Comparison of ENCODE assay signal across 26 mouse cellular contexts in genomic region chr2:127646875-127647274, GRCm38 (mm10). TPM values are rescaled to one million over a fixed set of nuclear protein-coding genes. Genes with fewer than 3 reads are reported as not detected.
DNase-seq lines count a peak whose midpoint lies in the region; ATAC-seq and TF ChIP-seq lines count a peak whose summit lies in the region.
"Had no signal": no experiment of that assay in that cellular context is flagged by ENCODE, and none has a peak within 500 bp of the region (broad histone marks: within the 10 kb centered on the region; RNA-seq: fewer than 3 reads in every experiment).

No protein-coding gene starts in this region.

- peak; percentile 76 for ATAC-seq in heart, embryonic 16.5 days (replicated peaks; ENCODE audit: extremely low read depth, insufficient read depth, low FRiP score)
- ATAC-seq in lung, embryonic 14.5 days (ENCODE audit: insufficient read depth) = no peak
- ATAC-seq in neural tube, embryonic 15.5 days (ENCODE audit: low FRiP score) = no peak
- ATAC-seq: forebrain, postnatal 0 days; intestine, postnatal 0 days; midbrain, embryonic 15.5 days had no signal

- H3K4me2 ChIP-seq in heart, embryonic 16.5 days (ENCODE audit: low read depth, low read length) = no peak overlapping the region
- H3K4me2 ChIP-seq in lung, embryonic 14.5 days = no peak overlapping the region
- no peak overlapping the region for H3K4me2 ChIP-seq in neural tube, embryonic 15.5 days
- H3K4me2 ChIP-seq: embryonic facial prominence, embryonic 15.5 days; forebrain, embryonic 12.5 days; heart, embryonic 15.5 days; hindbrain, embryonic 14.5 days; limb, embryonic 12.5 days; midbrain, embryonic 15.5 days had no signal

- 36% methylated on average over 5 of the region's 5 CpGs for WGBS in heart, embryonic 16.5 days
- 43% methylated on average over 5 of the region's 5 CpGs for WGBS in lung, embryonic 14.5 days
- 72% methylated on average over 5 of the region's 5 CpGs for WGBS in neural tube, embryonic 15.5 days

- no peak overlapping the region for H3K4me3 ChIP-seq in heart, embryonic 16.5 days (ENCODE audit: low read length)
- no peak overlapping the region for H3K4me3 ChIP-seq in lung, embryonic 14.5 days (ENCODE audit: low read depth, low read length)
- H3K4me3 ChIP-seq in neural tube, embryonic 15.5 days (replicated peaks) = no peak overlapping the region
- H3K4me3 ChIP-seq: embryonic facial prominence, embryonic 10.5 days; embryonic facial prominence, embryonic 15.5 days; forebrain, embryonic 12.5 days; heart, embryonic 15.5 days; limb, embryonic 12.5 days; midbrain, embryonic 10.5 days; midbrain, embryonic 15.5 days had no signal

- no peaks in the 10 kb centered on the region for H3K9me3 ChIP-seq in heart, embryonic 16.5 days (replicated peaks; ENCODE audit: control insufficient read depth, low read length)
- H3K9me3 ChIP-seq in lung, embryonic 14.5 days (ENCODE audit: low read depth, low read length) = no peaks in the 10 kb centered on the region
- H3K9me3 ChIP-seq in neural tube, embryonic 15.5 days (replicated peaks) = no peaks in the 10 kb centered on the region
- H3K9me3 ChIP-seq: embryonic facial prominence, embryonic 10.5 days; embryonic facial prominence, embryonic 15.5 days; forebrain, embryonic 12.5 days; G1E; heart, embryonic 15.5 days; limb, embryonic 12.5 days; midbrain, embryonic 10.5 days; midbrain, embryonic 15.5 days had no signal

- H3K9ac ChIP-seq in heart, embryonic 16.5 days (ENCODE audit: low read length) = no peak overlapping the region
- H3K9ac ChIP-seq in lung, embryonic 14.5 days = no peak overlapping the region
- no peak overlapping the region for H3K9ac ChIP-seq in neural tube, embryonic 15.5 days (replicated peaks)
- H3K9ac ChIP-seq: embryonic facial prominence, embryonic 15.5 days; forebrain, embryonic 12.5 days; forebrain, postnatal 0 days; heart, embryonic 15.5 days; hindbrain, embryonic 14.5 days; limb, embryonic 12.5 days; liver, embryonic 14.5 days; midbrain, embryonic 15.5 days had no signal

- intact Hi-C loops in left cerebral cortex, postnatal 4 days (cut with DNase I) = no loop called here
- intact Hi-C loops in left cerebral cortex, postnatal 10 days (cut with DNase I) = no loop called here

- peaks cover 7% of the 10 kb centered on the region for H3K4me1 ChIP-seq in heart, embryonic 16.5 days (ENCODE audit: control insufficient read depth, insufficient read depth, low read length)
- H3K4me1 ChIP-seq in lung, embryonic 14.5 days (ENCODE audit: insufficient read depth) = no peaks in the 10 kb centered on the region
- no peaks in the 10 kb centered on the region for H3K4me1 ChIP-seq in neural tube, embryonic 15.5 days
- H3K4me1 ChIP-seq: forebrain, embryonic 12.5 days; midbrain, embryonic 10.5 days; midbrain, embryonic 15.5 days had no signal

- no peak overlapping the region for H3K27ac ChIP-seq in heart, embryonic 16.5 days (ENCODE audit: low read length)
- H3K27ac ChIP-seq in lung, embryonic 14.5 days (ENCODE audit: low read depth) = no peak overlapping the region
- no peak overlapping the region for H3K27ac ChIP-seq in neural tube, embryonic 15.5 days (replicated peaks)
- H3K27ac ChIP-seq: embryonic facial prominence, embryonic 10.5 days; embryonic facial prominence, embryonic 15.5 days; forebrain, embryonic 12.5 days; heart, embryonic 15.5 days; hindbrain, embryonic 14.5 days; limb, embryonic 12.5 days; liver, embryonic 14.5 days; midbrain, embryonic 10.5 days; midbrain, embryonic 15.5 days had no signal

- no peak for DNase-seq in heart, adult 8-10 months (ENCODE audit: low spot score)
- DNase-seq in left cerebral cortex, postnatal 4 days = peak; percentile 22
- no peak for DNase-seq in left cerebral cortex, postnatal 10 days (ENCODE audit: extremely low spot score in 1 of 2, low spot score in 2 of 2)
- DNase-seq in lung, embryonic 14.5 days = peak; percentile 18
- no peak for DNase-seq in lung, postnatal 14 days
- DNase-seq in lung, postnatal 36 days = peak; percentile 36
- DNase-seq: adrenal gland, postnatal 10 days; cerebellum, adult 8-10 months; forebrain, postnatal 0 days; kidney, postnatal 4 days; right cerebral cortex, postnatal 25 days had no signal

- TF ChIP-seq CTCF in lung, embryonic 14.5 days (IDR thresholded peaks at IDR 0.05; ENCODE audit: low read depth) = no peak

- no peaks in the 10 kb centered on the region for H3K36me3 ChIP-seq in heart, embryonic 16.5 days (ENCODE audit: control insufficient read depth, insufficient read depth)
- H3K36me3 ChIP-seq in lung, embryonic 14.5 days (ENCODE audit: insufficient read depth) = no peaks in the 10 kb centered on the region
- no peaks in the 10 kb centered on the region for H3K36me3 ChIP-seq in neural tube, embryonic 15.5 days
- H3K36me3 ChIP-seq: embryonic facial prominence, embryonic 10.5 days; embryonic facial prominence, embryonic 15.5 days; forebrain, embryonic 12.5 days; G1E; heart, embryonic 15.5 days; limb, embryonic 12.5 days; midbrain, embryonic 10.5 days; midbrain, embryonic 15.5 days had no signal

- H3K27me3 ChIP-seq in heart, embryonic 16.5 days (ENCODE audit: control insufficient read depth, insufficient read depth, low read length) = peaks cover 7% of the 10 kb centered on the region
- no peaks in the 10 kb centered on the region for H3K27me3 ChIP-seq in lung, embryonic 14.5 days (ENCODE audit: insufficient read depth, low read length)
- peaks cover 3% of the 10 kb centered on the region; the same call in 1 of the 2 replicates for H3K27me3 ChIP-seq in neural tube, embryonic 15.5 days (replicated peaks)
- H3K27me3 ChIP-seq: midbrain, embryonic 15.5 days had no signal

RNA-seq across cellular contexts. Expression of gene Mal, which starts 9.6 kb away (rescaled TPM):
- polyA plus RNA-seq in heart, embryonic 16.5 days (2015; fragmentation: Nextera tagmentation; extraction: Ambion mirVana) = 4.1 and 4.8 TPM in 2 replicates
- 10 to 100 TPM; 12.9 to 25.1 (median 18.7) TPM for total RNA-seq in heart, adult 8-10 months (2022)
- 1 to 10 TPM; 1.3 to 1.5 TPM for total RNA-seq in left cerebral cortex, postnatal 4 days (2021)
- 1 to 10 TPM; 3.9 to 7.9 TPM for total RNA-seq in left cerebral cortex, postnatal 10 days (2021)
- polyA plus RNA-seq in lung, embryonic 14.5 days (2014; fragmentation: Nextera tagmentation; extraction: Ambion mirVana) = 3.3 and 4.8 TPM in 2 replicates
- polyA plus RNA-seq in neural tube, embryonic 15.5 days (2015; fragmentation: Nextera tagmentation; extraction: Ambion mirVana) = 7.0 and 8.0 TPM in 2 replicates
- total RNA-seq: G1E; hematopoietic stem cell, adult 5-6 weeks; megakaryocyte progenitor cell, adult 5-6 weeks had no signal
- polyA plus RNA-seq: G1E had no signal

RNA-seq across cellular contexts. Expression of gene Mrps5, which starts 59.9 kb away (rescaled TPM):
- 133 and 143 TPM in 2 replicates for polyA plus RNA-seq in heart, embryonic 16.5 days (2015; fragmentation: Nextera tagmentation; extraction: Ambion mirVana)
- 10 to 100 TPM; 82.2 to 90.5 (median 86.5) TPM for total RNA-seq in heart, adult 8-10 months (2022)
- 100 to 1,000 TPM; 106 TPM for total RNA-seq in left cerebral cortex, postnatal 4 days (2021)
- total RNA-seq in left cerebral cortex, postnatal 10 days (2021) = 10 to 100 TPM; 90.7 to 100.0 TPM
- 127 and 133 TPM in 2 replicates for polyA plus RNA-seq in lung, embryonic 14.5 days (2014; fragmentation: Nextera tagmentation; extraction: Ambion mirVana)
- 141 and 147 TPM in 2 replicates for polyA plus RNA-seq in neural tube, embryonic 15.5 days (2015; fragmentation: Nextera tagmentation; extraction: Ambion mirVana)

RNA-seq across cellular contexts. Expression of gene Zfp661, which starts 60.0 kb away (rescaled TPM):
- 2.1 and 2.5 TPM in 2 replicates for polyA plus RNA-seq in heart, embryonic 16.5 days (2015; fragmentation: Nextera tagmentation; extraction: Ambion mirVana)
- 1 to 10 TPM; 1.1 to 1.9 (median 1.6) TPM for total RNA-seq in heart, adult 8-10 months (2022)
- 1 to 10 TPM; 9.2 to 9.5 TPM for total RNA-seq in left cerebral cortex, postnatal 4 days (2021)
- total RNA-seq in left cerebral cortex, postnatal 10 days (2021) = 1 to 10 TPM; 8.0 to 9.3 TPM
- polyA plus RNA-seq in lung, embryonic 14.5 days (2014; fragmentation: Nextera tagmentation; extraction: Ambion mirVana) = 4.4 and 4.9 TPM in 2 replicates
- polyA plus RNA-seq in neural tube, embryonic 15.5 days (2015; fragmentation: Nextera tagmentation; extraction: Ambion mirVana) = 6.3 and 6.5 TPM in 2 replicates

Comparison
In these comparisons a context has a peak if more than half of its experiments do, and no peak if none do; other contexts are left out.
1. DNase-seq: peak in left cerebral cortex, postnatal 4 days (single experiment), lung, embryonic 14.5 days (single experiment) and lung, postnatal 36 days (single experiment); none in heart, adult 8-10 months (single experiment), left cerebral cortex, postnatal 10 days (0 of 2) and lung, postnatal 14 days (single experiment).